Mouse (Mus musculus) CD4-positive, CD25-positive, alpha-beta regulatory T cell (primary cell): ENCODE data around the gene Erich2. TPM values are rescaled to one million over a fixed set of nuclear protein-coding genes. Genes with fewer than 3 reads are reported as not detected.

ENCODE experiments used
- polyA plus RNA-seq: library from polyadenylated mRNA; unstranded; fragments of 100-300 nt; shearing (Covaris generic); gene quantifications from one replicate; pipeline ENCODE4 v1.2.1, GENCODE M21; 2017

Gene Erich2
- not detected for polyA plus RNA-seq

DNA sequence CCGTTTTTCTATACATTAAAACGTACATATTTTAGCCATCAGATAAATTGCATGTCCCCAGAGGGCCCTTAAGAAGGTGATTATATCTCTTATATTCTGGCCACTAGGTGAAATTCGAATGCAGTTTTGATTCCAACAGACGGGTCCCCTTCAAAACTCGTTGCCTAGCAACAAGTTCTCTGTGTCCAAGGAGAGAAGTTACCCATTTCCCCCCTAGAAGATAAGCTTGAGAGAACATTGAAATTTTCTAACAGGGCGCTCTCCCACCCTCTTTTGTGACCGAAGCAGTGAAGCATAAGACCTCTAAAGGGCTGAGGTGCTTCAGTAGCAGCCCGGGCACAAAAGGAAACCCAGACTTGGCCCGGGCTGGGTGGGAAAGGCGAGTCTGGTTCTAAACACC lies at the start of gene Erich2:
Erich2 (plus strand) TSS at position 324 of the 400 bp plus-strand sequence.

DNA sequence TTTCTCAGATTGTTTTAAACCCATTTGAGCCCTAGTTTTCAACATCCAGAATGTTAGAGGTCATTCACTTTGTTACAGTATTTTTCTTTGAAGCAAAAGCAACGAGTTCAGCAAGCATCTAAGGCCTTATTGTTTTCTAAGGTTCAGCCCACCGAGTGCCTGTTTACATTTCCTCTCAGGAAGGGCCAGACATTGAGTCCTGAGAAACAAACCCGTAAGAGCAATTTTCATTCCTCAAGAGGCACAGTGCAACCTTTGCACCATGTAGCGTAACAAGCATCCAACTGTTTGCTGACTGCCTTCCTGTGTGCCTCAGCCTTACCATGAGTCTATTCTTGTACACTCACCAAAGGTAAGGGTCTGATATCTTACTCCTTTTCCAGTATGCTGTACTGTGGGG lies 44.2 kb downstream of the Erich2 start, which contains the start of gene Gad1:
Gad1 (plus strand) TSS at position 301 of the 400 bp plus-strand sequence.

Other genes starting within 250 kb of the Erich2 start
- not detected for gene Sp5, start 33.9 kb upstream of the Erich2 start, polyA plus RNA-seq
- gene Gad1, start 44.3 kb downstream of the Erich2 start, polyA plus RNA-seq: not detected
- 112 TPM for gene Gorasp2, start 152.8 kb downstream of the Erich2 start, polyA plus RNA-seq
- 9.8 TPM for gene Gm26558, start 153.3 kb downstream of the Erich2 start, polyA plus RNA-seq